Mouse (Mus musculus) embryonic facial prominence, embryonic 13.5 days (tissue): Measurements from ENCODE around the gene Mea1. TPM values are rescaled to one million over a fixed set of nuclear protein-coding genes. Genes with fewer than 3 reads are reported as not detected.
A peak's percentile ranks its signal among the peaks of the same experiment; 100 is the strongest.

Experiments used
- ATAC-seq: fragments of 200-750 bp; cut with Nextera tagmentation; 2 replicates; pipeline ENCODE4 v1.8.0; 2017; ENCODE audit warnings: low read depth; ENCODE audit not compliant: insufficient number of reproducible peaks, insufficient read depth, low FRiP score, low TSS enrichment
- H3K27ac ChIP-seq: fragments of 300-500 bp; sonication (generic); 2 replicates; pipeline ENCODE4 v1.5.1; 2015; ENCODE audit warnings: moderate library complexity, mild to moderate bottlenecking, inconsistent platforms
- H3K27me3 ChIP-seq: fragments of 300-500 bp; sonication (generic); 2 replicates; pipeline ENCODE4 v1.6.1; 2015; ENCODE audit warnings: mild to moderate bottlenecking, inconsistent platforms
- H3K36me3 ChIP-seq: fragments of 300-500 bp; sonication (generic); 2 replicates; pipeline ENCODE4 v1.6.1; 2015; ENCODE audit warnings: mild to moderate bottlenecking, inconsistent platforms
- H3K4me1 ChIP-seq: fragments of 300-500 bp; sonication (generic); 2 replicates; pipeline ENCODE4 v1.6.1; 2015; ENCODE audit warnings: inconsistent platforms
- H3K4me2 ChIP-seq: fragments of 300-500 bp; sonication (generic); 2 replicates; pipeline ENCODE4 v1.6.1; 2015; ENCODE audit warnings: moderate library complexity, mild to moderate bottlenecking, inconsistent platforms
- H3K4me3 ChIP-seq: fragments of 300-500 bp; sonication (generic); 2 replicates; pipeline ENCODE4 v1.5.1; 2015; ENCODE audit warnings: mild to moderate bottlenecking, inconsistent platforms
- H3K9ac ChIP-seq: fragments of 300-500 bp; sonication (generic); 2 replicates; pipeline ENCODE4 v1.6.1; 2015; ENCODE audit warnings: mild to moderate bottlenecking, inconsistent platforms
- H3K9me3 ChIP-seq: fragments of 300-500 bp; sonication (generic); 2 replicates; pipeline ENCODE4 v1.6.1; 2016; ENCODE audit warnings: inconsistent platforms
- WGBS: fragments of 180-500 bp; shearing (Covaris S2); methylation state at CpG from one replicate; pipeline ENCODE4 v1.1.7; 2015; ENCODE audit warnings: mixed read lengths; 5-methylcytosine and 5-hydroxymethylcytosine counted together
- polyA plus RNA-seq: library from polyadenylated mRNA; unstranded; fragments of >200 nt; fragmentation: Nextera tagmentation; extraction: Ambion mirVana; gene quantifications from 2 replicates; pipeline ENCODE4 v1.2.1, GENCODE M21; 2015

The Mea1 gene
- polyA plus RNA-seq, 1 experiment from 2014 or later, result 176 TPM

DNA sequence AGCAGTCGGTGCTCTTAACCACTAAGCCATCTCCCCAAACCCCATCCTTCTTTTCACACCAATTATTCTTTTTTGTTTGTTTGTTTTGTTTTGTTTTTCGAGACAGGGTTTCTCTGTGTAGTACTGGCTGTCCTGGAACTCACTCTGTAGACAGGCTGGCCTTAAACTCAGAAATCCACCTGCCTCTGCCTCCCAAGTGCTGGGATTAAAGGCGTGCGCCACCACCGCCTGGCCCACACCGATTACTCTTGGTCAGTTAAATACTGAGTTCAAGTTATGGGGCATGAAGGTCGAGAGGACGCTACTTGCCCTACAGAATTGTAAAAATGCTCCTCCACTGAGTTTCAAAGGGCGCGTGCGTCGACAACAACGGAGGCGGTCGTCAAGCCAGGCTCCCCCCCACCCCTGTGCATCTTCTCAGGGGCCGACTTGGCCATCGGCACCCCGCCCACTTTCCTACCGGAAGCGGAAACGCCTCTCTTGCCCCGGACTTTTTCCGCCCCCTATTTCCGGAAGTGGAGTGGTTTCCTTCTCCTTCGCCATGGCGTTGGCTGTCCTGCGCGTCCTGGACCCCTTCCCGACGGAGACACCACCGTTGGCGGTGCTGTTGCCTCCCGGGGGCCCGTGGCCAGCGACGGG lies 32.5 kb downstream of the Mea1 start, which contains the start of gene Pex6:
Gene Pex6, plus strand, starts transcription at position 505 of the 639 bp plus-strand sequence.
- Histone ChIP-seq H3K4me2 (peak within 1 kb of the TSS; percentile 100), H3K36me3 (peaks cover 26% of the 10 kb centered on the region), H3K27me3 (no peaks in the 10 kb centered on the region), H3K4me3 (peak within 1 kb of the TSS; percentile 100), H3K4me1 (peaks cover 16% of the 10 kb centered on the region), H3K9me3 (no peaks in the 10 kb centered on the region), H3K9ac (peak within 1 kb of the TSS; percentile 94), H3K27ac (peak within 1 kb of the TSS; percentile 64)
- ATAC-seq, result peak; percentile 82
- 8% methylated on average over 36 of the region's 36 CpGs for WGBS

DNA sequence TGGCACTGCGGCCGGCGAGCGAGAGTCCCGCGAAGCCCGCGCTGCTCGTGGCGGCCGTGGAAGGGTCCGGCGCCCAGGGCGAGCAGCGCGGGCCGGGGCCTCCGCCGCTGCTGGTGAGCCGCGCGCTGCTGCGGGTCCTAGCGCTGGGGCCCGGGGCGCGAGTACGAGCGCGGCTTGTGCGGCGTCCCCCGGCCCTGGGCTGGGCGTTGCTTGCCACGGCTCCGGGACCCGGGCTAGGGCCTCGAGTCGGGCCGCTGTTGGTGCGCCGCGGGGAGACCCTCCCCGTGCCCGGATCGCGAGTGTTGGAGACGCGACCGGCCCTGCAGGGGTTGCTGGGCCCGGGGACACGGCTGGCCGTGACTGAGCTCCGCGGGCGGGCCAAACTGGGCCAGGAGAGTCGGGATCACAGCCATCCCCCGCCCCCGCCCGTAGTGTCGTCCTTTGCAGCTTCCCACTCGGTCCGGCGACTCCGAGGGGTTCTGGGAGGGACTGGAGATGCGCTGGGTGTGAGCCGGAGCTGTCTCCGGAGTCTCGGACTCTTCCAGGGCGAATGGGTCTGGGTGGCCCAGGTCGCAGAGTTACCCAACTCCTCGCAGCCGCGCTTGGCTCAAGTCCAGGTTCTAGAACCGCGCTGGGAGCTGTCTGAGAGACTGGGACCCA lies 33.1 kb downstream of the Mea1 start:
- Histone ChIP-seq H3K4me2 (peak overlapping the region; percentile 100), H3K36me3 (peaks cover 32% of the 10 kb centered on the region), H3K9ac (peak overlapping the region; percentile 94), H3K4me3 (peak overlapping the region; percentile 100), H3K27me3 (no peaks in the 10 kb centered on the region), H3K4me1 (peaks cover 16% of the 10 kb centered on the region), H3K27ac (peak overlapping the region; percentile 64), H3K9me3 (no peaks in the 10 kb centered on the region)
- no peak; the same call in 1 of the 2 replicates for ATAC-seq
- under 1% methylated on average over 67 of the region's 76 CpGs for WGBS

DNA sequence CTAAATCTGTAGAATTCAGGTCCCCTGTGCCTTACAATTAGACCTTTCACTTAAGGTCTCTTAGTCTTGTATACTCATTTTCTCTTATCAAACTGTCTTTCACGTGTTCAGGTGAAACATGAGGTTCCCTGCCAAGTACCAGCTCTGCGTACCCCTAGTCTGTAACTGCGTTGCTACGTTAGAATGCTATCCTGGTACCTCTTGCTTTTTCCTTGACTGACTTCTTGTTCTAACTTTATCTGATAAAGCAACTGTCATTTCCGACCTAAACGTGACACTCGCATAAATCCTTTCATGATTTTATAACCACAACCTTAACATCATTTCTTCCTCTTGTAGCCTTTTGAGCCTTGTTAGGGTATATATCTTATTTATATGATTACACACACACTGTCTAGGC lies 33.8 kb downstream of the Mea1 start:
- H3K4me1 ChIP-seq, result peaks cover 16% of the 10 kb centered on the region
- peaks cover 39% of the 10 kb centered on the region for H3K36me3 ChIP-seq
- H3K4me3 ChIP-seq, result peak overlapping the region; percentile 100
- H3K9ac ChIP-seq, result peak overlapping the region; percentile 94
- H3K4me2 ChIP-seq, result peak overlapping the region; percentile 100
- no peaks in the 10 kb centered on the region for H3K9me3 ChIP-seq
- H3K27ac ChIP-seq, result no peak overlapping the region
- ATAC-seq, result no peak
- no peaks in the 10 kb centered on the region for H3K27me3 ChIP-seq
- 74% methylated on average over 7 of the region's 7 CpGs for WGBS

DNA sequence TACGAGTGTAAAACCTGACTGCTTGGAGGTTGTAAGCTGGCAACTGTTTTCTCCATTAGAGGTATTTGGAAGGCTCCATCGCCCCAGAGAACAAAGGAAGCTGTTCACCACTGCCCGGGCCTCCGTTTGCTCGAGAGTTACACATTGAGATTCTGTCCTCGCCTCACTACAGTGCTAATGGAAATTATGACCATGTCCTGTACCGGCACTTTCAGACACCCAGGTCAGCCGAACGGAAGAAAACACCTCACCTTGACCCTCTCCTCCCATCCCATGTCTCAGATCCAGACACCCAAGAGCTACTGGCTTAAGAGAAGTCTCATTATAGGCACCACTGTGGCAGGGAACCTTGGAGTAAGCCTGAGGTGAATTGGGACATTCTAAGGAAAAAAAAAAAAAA lies 35.3 kb downstream of the Mea1 start:
- WGBS, result 89% methylated on average over 9 of the region's 9 CpGs

DNA sequence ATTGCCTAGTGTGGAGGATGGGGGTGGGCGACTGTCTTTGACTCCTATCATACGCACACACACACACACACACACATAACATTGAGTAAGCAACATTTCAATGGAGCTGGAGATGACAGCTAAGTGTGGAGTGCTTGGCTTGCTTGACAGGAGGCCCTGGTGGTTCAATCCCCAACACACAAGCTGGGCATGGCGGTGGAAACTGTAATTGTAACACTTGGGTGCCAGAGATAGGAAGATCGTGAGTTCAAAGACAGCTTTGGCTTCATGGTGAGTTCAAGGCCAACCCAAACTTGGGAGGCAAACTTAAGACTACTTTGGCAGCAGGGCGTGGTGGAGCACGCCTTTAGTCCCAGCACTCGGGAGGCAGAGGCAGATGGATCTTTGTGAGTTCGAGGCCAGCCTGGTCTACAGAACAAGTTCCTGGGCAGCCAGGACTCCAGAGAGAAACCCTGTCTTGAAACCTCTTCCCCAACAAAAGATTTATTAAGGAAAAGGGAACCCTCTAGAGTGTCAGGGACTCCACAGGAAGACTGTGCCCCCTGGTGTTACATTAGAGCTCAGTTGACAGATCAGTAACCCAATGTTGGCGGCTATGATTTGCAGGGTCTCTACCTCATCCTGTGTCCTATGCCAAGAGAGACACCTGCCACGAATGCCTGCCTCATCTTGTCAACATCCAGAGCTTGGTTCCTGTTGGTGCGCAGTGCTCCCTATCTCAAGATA lies 36.3 kb downstream of the Mea1 start:
- no peak for ATAC-seq
- H3K27ac ChIP-seq, result no peak overlapping the region

More for the DNA sequence above, 35.3 kb downstream of the Mea1 start:
- H3K4me2 ChIP-seq, result no peak overlapping the region
- no peak overlapping the region for H3K4me3 ChIP-seq
- peaks cover 42% of the 10 kb centered on the region for H3K36me3 ChIP-seq
- H3K27ac ChIP-seq, result no peak overlapping the region
- no peaks in the 10 kb centered on the region for H3K9me3 ChIP-seq
- no peaks in the 10 kb centered on the region for H3K27me3 ChIP-seq
- H3K9ac ChIP-seq, result no peak overlapping the region
- no peak for ATAC-seq
- peaks cover 16% of the 10 kb centered on the region for H3K4me1 ChIP-seq

DNA sequence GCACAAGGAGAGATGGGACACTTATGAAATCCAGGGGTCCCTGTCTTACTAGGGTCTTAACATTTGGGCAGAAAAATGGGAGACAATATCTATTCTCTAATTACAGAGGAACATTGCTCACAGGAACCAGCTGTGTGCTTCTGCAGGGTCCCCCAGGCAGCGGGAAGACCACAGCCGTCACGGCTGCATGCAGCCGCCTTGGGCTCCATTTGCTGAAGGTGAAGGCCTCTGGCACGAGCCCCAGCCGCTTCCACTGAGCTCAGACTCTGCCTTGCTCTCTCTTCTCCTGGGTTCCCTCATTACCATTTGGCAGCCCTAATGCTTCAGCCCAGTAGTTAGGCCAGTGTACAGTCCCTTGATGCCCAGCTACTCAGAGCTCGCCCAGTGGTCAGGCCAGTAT lies 42.5 kb downstream of the Mea1 start:
- Histone ChIP-seq H3K4me2 (no peak overlapping the region), H3K4me3 (no peak overlapping the region), H3K9me3 (no peaks in the 10 kb centered on the region), H3K27ac (no peak overlapping the region), H3K27me3 (no peaks in the 10 kb centered on the region), H3K4me1 (no peaks in the 10 kb centered on the region), H3K9ac (no peak overlapping the region; the same call in none of the 2 replicates), H3K36me3 (peaks cover 83% of the 10 kb centered on the region)
- ATAC-seq, result no peak
- 84% methylated on average over 7 of the region's 7 CpGs for WGBS

More for the DNA sequence above, 36.3 kb downstream of the Mea1 start:
- WGBS, result 95% methylated on average over 11 of the region's 11 CpGs
- Histone ChIP-seq H3K4me2 (no peak overlapping the region), H3K9me3 (no peaks in the 10 kb centered on the region), H3K9ac (no peak overlapping the region), H3K36me3 (peaks cover 51% of the 10 kb centered on the region), H3K27me3 (no peaks in the 10 kb centered on the region), H3K4me1 (peaks cover 16% of the 10 kb centered on the region), H3K4me3 (no peak overlapping the region)

DNA sequence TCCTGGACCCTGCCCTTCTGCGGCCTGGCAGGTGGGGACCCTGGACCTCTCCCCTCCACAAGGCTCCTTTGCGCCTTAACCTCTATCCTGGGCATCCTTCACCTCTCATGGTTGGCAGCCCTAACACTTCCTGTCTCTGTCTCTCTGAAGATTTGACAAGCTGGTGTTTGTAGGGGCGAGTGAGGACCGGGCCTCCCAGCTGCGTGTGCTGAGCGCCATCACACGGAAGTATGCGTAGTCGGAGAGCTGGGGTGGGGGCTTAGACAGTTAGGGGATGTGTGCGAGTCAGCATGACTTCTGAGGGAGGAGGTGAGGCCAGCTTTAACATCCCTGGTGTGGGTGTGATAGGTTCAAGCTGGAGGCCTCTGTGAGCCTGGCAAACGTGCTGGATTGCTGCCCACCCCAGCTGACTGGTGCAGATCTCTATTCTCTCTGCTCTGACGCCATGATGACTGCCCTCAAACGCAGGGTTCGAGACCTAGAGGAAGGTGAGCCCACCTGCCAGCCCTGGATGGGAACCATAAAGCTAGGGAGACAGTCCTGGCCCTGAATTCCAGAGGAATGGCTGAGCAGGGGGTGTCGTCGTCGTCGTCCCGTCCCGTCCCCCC lies 46.0 kb downstream of the Mea1 start:
- Histone ChIP-seq H3K4me2 (no peak overlapping the region), H3K27ac (no peak overlapping the region), H3K9ac (no peak overlapping the region), H3K36me3 (peaks cover 65% of the 10 kb centered on the region), H3K4me1 (peaks cover 6% of the 10 kb centered on the region; the same call in 1 of the 2 replicates), H3K9me3 (no peaks in the 10 kb centered on the region), H3K4me3 (no peak overlapping the region), H3K27me3 (peaks cover 19% of the 10 kb centered on the region)
- ATAC-seq, result no peak
- 79% methylated on average over 18 of the region's 20 CpGs for WGBS

DNA sequence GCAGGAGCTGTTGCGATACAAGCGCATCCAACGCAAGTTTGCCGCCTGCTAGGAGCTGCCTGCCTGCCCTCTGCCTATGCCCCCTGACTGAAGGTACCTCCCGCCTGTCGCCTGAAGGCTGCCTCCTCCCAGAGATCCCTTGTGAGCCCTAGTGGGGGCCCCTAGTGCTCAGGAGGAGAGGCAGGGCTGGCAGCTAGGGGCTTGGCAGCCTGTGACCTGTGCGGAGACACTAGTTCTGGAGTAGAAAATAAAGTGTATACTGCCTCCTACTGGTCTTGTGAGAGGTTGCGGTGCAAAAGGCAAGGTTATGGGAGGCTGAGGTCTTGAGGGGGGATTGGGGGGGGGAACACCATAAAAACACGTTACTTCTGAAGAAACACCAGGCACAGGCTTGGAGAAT lies 46.7 kb downstream of the Mea1 start:
- Histone ChIP-seq H3K4me1 (peaks cover 6% of the 10 kb centered on the region; the same call in 1 of the 2 replicates), H3K9ac (no peak overlapping the region), H3K9me3 (no peaks in the 10 kb centered on the region), H3K36me3 (peaks cover 58% of the 10 kb centered on the region), H3K4me3 (no peak overlapping the region), H3K27me3 (peaks cover 23% of the 10 kb centered on the region), H3K4me2 (no peak overlapping the region), H3K27ac (no peak overlapping the region)
- no peak for ATAC-seq
- WGBS, result 51% methylated on average over 9 of the region's 9 CpGs

DNA sequence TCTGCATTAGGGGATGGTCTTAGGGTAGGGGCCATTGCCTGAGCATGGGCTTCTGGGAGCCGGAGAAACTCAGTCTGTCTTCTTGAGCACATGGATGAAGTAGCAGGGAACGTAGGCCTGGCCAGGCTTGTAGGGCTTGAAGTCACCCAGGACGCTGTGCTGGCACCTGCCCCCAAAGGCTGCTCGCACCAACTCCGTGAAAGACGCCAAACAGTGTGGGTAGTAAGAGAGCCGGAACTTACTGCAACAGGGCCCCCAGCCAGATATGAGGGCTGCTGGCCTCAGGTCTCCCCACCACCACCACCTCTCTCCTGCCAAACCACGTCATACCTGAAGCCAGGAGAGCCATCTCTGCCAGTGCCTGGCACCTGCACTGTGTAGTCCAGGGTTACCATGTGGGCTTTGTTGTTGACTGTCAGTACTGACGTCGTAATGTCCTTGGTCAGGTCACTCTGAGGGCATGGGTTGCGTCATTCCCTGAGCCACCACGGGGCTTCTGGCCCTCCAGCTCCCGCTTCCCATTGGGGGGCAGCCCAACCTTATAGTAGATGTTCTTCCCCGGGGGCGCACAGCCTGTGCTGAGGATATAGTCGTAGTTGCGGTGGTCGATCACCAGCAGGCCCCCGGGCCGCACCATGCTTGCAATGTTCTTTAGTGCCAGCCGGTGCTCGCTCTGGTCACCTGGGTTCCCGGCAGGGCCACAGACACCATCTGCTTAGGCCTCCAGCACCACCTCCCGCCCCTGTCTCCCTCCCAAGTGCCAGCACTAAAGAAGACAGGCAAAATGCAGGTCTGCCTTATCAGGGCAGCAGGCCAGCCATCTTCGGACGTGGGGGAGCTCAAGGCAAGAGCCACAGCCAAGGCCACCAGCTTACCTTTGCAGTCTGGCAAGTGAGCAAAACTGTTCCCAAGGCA lies 47.4 kb downstream of the Mea1 start:
- H3K36me3 ChIP-seq, result peaks cover 50% of the 10 kb centered on the region
- no peak for ATAC-seq
- 92% methylated on average over 26 of the region's 26 CpGs for WGBS

DNA sequence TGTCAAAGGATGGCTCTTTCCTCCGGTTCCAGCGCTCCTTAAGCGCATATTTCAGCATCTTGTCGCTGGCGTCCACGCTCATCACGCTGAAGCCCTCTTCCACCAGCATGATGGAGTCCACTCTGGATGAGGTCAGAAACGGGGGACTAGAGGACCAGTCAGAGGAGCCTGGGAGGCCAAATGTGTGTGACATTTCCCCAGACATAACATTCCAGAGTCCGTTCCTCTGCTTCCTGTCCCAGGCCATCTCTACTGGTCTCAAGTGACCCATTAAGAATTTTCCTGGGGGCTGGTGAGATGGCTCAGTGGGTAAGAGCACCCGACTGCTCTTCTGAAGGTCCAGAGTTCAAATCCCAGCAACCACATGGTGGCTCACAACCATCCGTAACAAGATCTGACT lies 48.7 kb downstream of the Mea1 start:
- H3K9ac ChIP-seq, result no peak overlapping the region
- WGBS, result 89% methylated on average over 11 of the region's 11 CpGs
- no peak for ATAC-seq
- no peak overlapping the region for H3K4me3 ChIP-seq
- H3K27me3 ChIP-seq, result peaks cover 24% of the 10 kb centered on the region
- peaks cover 6% of the 10 kb centered on the region; the same call in 1 of the 2 replicates for H3K4me1 ChIP-seq
- H3K4me2 ChIP-seq, result no peak overlapping the region
- no peak overlapping the region for H3K27ac ChIP-seq
- H3K36me3 ChIP-seq, result peaks cover 38% of the 10 kb centered on the region
- H3K9me3 ChIP-seq, result no peaks in the 10 kb centered on the region

More for the DNA sequence above, 47.4 kb downstream of the Mea1 start:
- Histone ChIP-seq H3K27ac (no peak overlapping the region), H3K4me2 (no peak overlapping the region), H3K9me3 (no peaks in the 10 kb centered on the region), H3K27me3 (peaks cover 24% of the 10 kb centered on the region), H3K4me3 (no peak overlapping the region), H3K4me1 (peaks cover 6% of the 10 kb centered on the region; the same call in 1 of the 2 replicates), H3K9ac (no peak overlapping the region)
